Mouse (Mus musculus): ENCODE measurements around the gene Atxn1.

Gene Atxn1

GRCm38 (mm10) chr13:45642913-45643312 is 321.9 kb downstream of the Atxn1 start:
- DNase-seq (ENCODE audit: inconsistent age in 2 of 2, low spot score in 1 of 2) = no peak

GRCm38 (mm10) chr13:45640431-45640830 is 324.4 kb downstream of the Atxn1 start:
- DNase-seq (ENCODE audit: inconsistent age in 2 of 2, low spot score in 1 of 2) = no peak

- DNase-seq (ENCODE audit: inconsistent age in 2 of 2, low spot score in 1 of 2) = no peak
Observed at GRCm38 (mm10) chr13:45638281-45638680, 326.5 kb downstream of the Atxn1 start.

- peak in 1 of 2 experiments; percentile 75 for DNase-seq (ENCODE audit: inconsistent age in 2 of 2, low spot score in 1 of 2)
Observed at GRCm38 (mm10) chr13:45637324-45637723, 327.5 kb downstream of the Atxn1 start.

DNA sequence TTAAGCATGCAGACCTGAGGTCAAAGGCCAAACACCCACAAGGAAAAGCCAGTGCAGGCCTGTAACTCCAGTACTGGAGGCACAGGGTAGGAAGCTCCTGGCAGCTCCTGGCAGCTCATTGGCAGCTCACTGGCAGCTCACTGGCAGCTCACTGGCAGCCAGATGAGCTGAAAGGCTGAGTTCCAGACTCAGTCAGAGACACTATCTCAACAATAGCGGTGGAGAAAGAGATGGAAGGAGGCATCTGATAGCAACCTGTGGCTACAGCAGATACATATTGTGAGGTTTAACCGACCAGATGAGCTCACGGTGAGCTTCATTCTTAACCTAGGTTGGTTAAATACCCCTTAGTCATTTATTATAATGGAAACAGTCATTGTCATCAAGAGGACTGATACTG is 328.4 kb downstream of the Atxn1 start:
- DNase-seq (ENCODE audit: inconsistent age in 2 of 2, low spot score in 1 of 2) = peak in 1 of 2 experiments; percentile 32

- no peak for DNase-seq (ENCODE audit: inconsistent age in 2 of 2, low spot score in 1 of 2)
Observed at GRCm38 (mm10) chr13:45633918-45634317, 330.9 kb downstream of the Atxn1 start.

GRCm38 (mm10) chr13:45632133-45632532 is 332.7 kb downstream of the Atxn1 start:
- no peak for DNase-seq (ENCODE audit: inconsistent age in 2 of 2, low spot score in 1 of 2)

DNA sequence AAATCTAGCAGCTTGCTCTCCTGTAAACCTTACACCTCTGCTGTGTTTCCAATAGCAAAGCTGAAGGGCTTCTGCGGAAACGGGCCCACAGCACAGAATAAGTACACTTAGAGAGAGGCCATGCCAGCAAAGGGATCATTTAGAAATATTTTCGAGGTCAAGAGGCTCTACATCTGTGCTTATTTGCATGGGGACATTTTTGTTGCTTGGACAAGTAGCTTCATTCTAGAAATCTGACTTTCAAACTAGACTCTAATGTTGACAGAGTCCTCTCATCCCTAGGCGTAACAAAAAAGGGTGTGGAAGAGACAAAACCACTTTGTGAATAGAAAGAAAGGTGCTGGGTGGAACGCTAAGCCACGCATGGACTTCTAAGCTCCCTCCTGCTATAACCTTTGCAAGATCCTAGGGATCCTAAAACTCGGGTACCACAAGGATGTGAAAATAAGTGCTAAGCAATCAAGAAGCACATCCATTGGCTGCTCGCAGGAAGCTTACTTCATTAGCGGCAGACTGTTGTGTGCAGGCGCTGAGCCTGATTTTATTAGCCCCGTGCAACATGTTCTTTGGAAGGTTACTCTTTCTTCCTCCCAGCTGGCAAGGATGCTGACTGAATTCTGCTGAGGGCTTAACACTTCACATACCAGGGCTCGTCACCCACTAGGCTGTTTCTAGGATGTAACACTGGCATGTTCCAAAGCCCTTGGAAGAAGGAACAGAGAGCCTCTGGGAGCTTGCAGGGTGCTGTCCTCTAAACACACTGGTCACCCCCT is 334.1 kb downstream of the Atxn1 start:
- no peak for DNase-seq (ENCODE audit: inconsistent age in 2 of 2, low spot score in 1 of 2)

DNA sequence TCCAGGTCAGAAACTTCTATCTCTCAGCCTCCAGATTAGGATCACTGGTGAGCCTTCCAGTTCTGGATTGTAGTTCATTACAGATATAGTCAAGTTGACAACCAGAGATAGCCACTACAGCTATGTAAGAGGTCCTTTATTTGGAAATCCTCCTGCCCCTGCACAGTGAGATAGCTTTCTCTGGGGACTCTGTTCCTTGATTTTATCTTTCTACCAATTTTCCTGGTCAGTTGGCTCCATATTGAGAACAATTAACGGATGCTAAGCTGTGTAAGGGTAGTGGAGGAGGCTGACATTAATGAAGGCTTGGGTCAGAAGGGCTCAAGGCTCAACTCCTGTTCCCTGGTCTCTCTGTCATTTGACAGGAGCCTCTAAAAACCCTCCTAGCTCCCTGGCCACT is 335.1 kb downstream of the Atxn1 start:
- DNase-seq (ENCODE audit: inconsistent age in 2 of 2, low spot score in 1 of 2) = no peak

- no peak for DNase-seq (ENCODE audit: inconsistent age in 2 of 2, low spot score in 1 of 2)
Observed at GRCm38 (mm10) chr13:45628341-45628740, 336.5 kb downstream of the Atxn1 start.

GRCm38 (mm10) chr13:45627206-45627751 is 337.5 kb downstream of the Atxn1 start:
- peak; percentile 53 to 72 for DNase-seq (ENCODE audit: inconsistent age in 2 of 2, low spot score in 1 of 2)

DNA sequence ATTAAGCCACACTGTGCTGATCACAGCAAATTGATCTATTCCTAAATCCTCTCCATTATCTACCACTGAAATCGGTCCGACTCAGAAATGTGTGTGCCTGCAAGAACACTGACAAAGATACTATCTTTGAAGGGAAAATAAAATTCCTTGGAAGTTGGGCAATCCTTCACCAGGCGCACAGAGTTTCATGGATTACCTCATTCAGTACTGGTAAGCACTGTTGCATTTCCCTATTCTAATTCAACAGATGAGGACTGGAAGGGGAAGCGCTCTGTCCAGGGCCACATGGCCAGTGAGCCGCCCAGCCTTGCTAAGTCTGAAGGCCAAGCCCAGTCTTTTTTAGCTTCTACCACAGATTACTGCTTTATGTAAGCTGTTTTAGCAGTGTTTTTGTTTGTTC is 339.1 kb downstream of the Atxn1 start:
- peak in 1 of 2 experiments; percentile 34 for DNase-seq (ENCODE audit: inconsistent age in 2 of 2, low spot score in 1 of 2)

DNA sequence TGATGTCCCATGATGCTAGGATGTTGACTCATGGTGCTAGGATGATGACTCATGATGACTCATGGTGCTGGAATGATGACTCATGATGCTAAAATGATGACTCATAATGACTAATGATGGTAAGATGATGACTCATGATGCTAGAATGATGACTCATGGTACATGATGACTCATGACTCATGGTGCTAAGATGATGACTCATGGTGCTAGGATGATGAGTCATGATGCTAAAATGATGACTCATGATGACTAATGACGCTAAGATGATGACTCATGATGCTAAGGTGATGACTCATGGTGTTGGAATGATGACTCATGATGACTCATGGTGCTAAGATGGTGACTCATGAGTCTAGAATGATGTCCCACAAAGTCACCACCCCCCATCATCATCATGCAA is 341.0 kb downstream of the Atxn1 start:
- peak in 1 of 2 experiments; percentile 71 for DNase-seq (ENCODE audit: inconsistent age in 2 of 2, low spot score in 1 of 2)

- no peak for DNase-seq (ENCODE audit: inconsistent age in 2 of 2, low spot score in 1 of 2)
Observed at GRCm38 (mm10) chr13:45622871-45623546, 341.8 kb downstream of the Atxn1 start.

DNA sequence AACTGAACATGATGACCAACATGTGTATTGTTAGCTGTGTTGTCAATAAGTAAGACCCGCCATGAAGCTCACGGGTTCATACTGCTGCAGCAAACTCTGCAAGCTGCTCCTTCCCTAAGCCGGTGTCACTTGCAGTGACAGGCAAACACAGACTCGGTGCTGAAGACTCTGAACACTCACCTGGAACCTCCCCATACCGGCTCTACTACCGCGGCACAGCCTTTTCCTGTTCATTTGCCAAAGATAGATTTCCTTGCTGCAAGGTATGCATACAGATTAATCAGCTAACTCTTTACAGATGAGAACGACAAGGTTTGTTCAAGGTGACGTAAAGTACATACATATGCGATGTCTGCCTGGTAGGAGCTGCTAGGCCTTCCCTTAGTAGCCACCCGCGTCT is 344.1 kb downstream of the Atxn1 start:
- no peak for DNase-seq (ENCODE audit: inconsistent age in 2 of 2, low spot score in 1 of 2)

DNA sequence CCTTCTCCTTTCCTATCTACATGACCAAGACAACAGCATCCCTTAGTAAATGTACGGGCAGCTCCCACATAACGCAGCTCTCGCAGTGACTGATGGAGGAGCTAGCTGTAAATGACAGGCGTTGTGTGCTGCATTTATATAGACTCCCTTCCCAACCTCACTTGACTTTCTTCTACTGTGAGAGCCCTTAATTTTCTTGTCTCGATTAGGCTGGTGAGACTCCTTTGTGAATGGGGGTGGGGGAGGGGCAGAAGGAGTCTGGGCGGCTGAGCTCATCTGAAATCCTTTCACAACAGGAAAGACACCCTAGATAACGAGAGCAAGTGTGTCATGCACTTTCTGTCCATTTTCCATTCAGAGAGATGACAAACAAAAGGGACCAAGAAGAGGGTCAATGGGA is 344.5 kb downstream of the Atxn1 start:
- DNase-seq (ENCODE audit: inconsistent age in 2 of 2, low spot score in 1 of 2) = no peak

GRCm38 (mm10) chr13:45617988-45618387 is 346.8 kb downstream of the Atxn1 start:
- DNase-seq (ENCODE audit: inconsistent age in 2 of 2, low spot score in 1 of 2) = no peak

GRCm38 (mm10) chr13:45614762-45615161 is 350.0 kb downstream of the Atxn1 start:
- no peak for DNase-seq (ENCODE audit: inconsistent age in 2 of 2, low spot score in 1 of 2)

GRCm38 (mm10) chr13:45613346-45613745 is 351.5 kb downstream of the Atxn1 start:
- peak in 1 of 2 experiments; percentile 64 for DNase-seq (ENCODE audit: inconsistent age in 2 of 2, low spot score in 1 of 2)

- DNase-seq (ENCODE audit: inconsistent age in 2 of 2, low spot score in 1 of 2) = no peak
Observed at GRCm38 (mm10) chr13:45611554-45611953, 353.3 kb downstream of the Atxn1 start.

GRCm38 (mm10) chr13:45609461-45609860 is 355.3 kb downstream of the Atxn1 start:
- DNase-seq (ENCODE audit: inconsistent age in 2 of 2, low spot score in 1 of 2) = no peak

GRCm38 (mm10) chr13:45608593-45608992 is 356.2 kb downstream of the Atxn1 start:
- no peak for DNase-seq (ENCODE audit: inconsistent age in 2 of 2, low spot score in 1 of 2)

All from adrenal gland, adult (tissue).